Mouse (Mus musculus) left cerebral cortex, postnatal 10 days (tissue): ENCODE results near the gene Kcng3. TPM values are rescaled to one million over a fixed set of nuclear protein-coding genes. Genes with fewer than 3 reads are reported as not detected.

Source experiments
- DNase-seq, 2 experiments: peaks; one replicate each; pipeline ENCODE4 v3.0.0; 2021 to 2022; ENCODE audit warnings: low spot score in 2 of 2, mixed read lengths in 1 of 2; ENCODE audit errors: extremely low spot score in 1 of 2
- intact Hi-C: fragments of 180-260 bp; cut with DNase I; formaldehyde crosslinking; loops from one replicate; pipeline ENCODE4 v1.15.1; 2025
- total RNA-seq, 2 experiments: library from RNA; stranded (reverse); gene quantifications; 2 replicates each; pipeline ENCODE4 v1.2.3; 2021

The Kcng3 gene
- total RNA-seq, 2 experiments from 2014 or later, result 5.3 to 8.7 TPM

GRCm38 (mm10) chr17:83564119-83564820, 67.4 kb downstream of the Kcng3 start:
- intact Hi-C loops, result no loop called here
- no peak for DNase-seq

- DNase-seq, result peak in 1 of 2 experiments; percentile 55
Observed at GRCm38 (mm10) chr17:83563703-83564111, 68.0 kb downstream of the Kcng3 start.

GRCm38 (mm10) chr17:83562153-83563010, 69.3 kb downstream of the Kcng3 start:
- intact Hi-C loops, result no loop called here
- DNase-seq, result no peak

More at GRCm38 (mm10) chr17:83563703-83564111, 68.0 kb downstream of the Kcng3 start:
- intact Hi-C loops, result no loop called here

GRCm38 (mm10) chr17:83559081-83559480, 72.6 kb downstream of the Kcng3 start:
- intact Hi-C loops, result no loop called here
- DNase-seq, result no peak

GRCm38 (mm10) chr17:83555836-83556235, 75.9 kb downstream of the Kcng3 start:
- intact Hi-C loops, result no loop called here

GRCm38 (mm10) chr17:83554997-83555396, 76.7 kb downstream of the Kcng3 start:
- no peak for DNase-seq
- intact Hi-C loops, result no loop called here

More at GRCm38 (mm10) chr17:83555836-83556235, 75.9 kb downstream of the Kcng3 start:
- no peak for DNase-seq

- DNase-seq, result peak; percentile 39 to 68
- intact Hi-C loops, result no loop called here
Observed at GRCm38 (mm10) chr17:83548501-83549233, 83.0 kb downstream of the Kcng3 start.

GRCm38 (mm10) chr17:83547145-83547544, 84.5 kb downstream of the Kcng3 start:
- intact Hi-C loops, result no loop called here

GRCm38 (mm10) chr17:83545756-83546742, 85.6 kb downstream of the Kcng3 start:
- intact Hi-C loops, result no loop called here
- peak in 1 of 2 experiments; percentile 33 for DNase-seq

More at GRCm38 (mm10) chr17:83547145-83547544, 84.5 kb downstream of the Kcng3 start:
- no peak for DNase-seq

- intact Hi-C loops, result no loop called here
Observed at GRCm38 (mm10) chr17:83545259-83545658, 86.4 kb downstream of the Kcng3 start.

GRCm38 (mm10) chr17:83542424-83542823, 89.3 kb downstream of the Kcng3 start:
- DNase-seq, result no peak
- intact Hi-C loops, result no loop called here

More at GRCm38 (mm10) chr17:83545259-83545658, 86.4 kb downstream of the Kcng3 start:
- no peak for DNase-seq

GRCm38 (mm10) chr17:83539262-83540037, 92.2 kb downstream of the Kcng3 start:
- intact Hi-C loops, result no loop called here
- DNase-seq, result no peak

GRCm38 (mm10) chr17:83538694-83539093, 93.0 kb downstream of the Kcng3 start:
- DNase-seq, result no peak
- intact Hi-C loops, result no loop called here

- no peak for DNase-seq
- intact Hi-C loops, result no loop called here
Observed at GRCm38 (mm10) chr17:83538141-83538540, 93.6 kb downstream of the Kcng3 start.
